In genomic region chr13:43560458-43561411, GRCm38 (mm10) we compare ENCODE assay signal across 8 mouse cellular contexts. TPM values are rescaled to one million over a fixed set of nuclear protein-coding genes. Genes with fewer than 3 reads are reported as not detected.
DNase-seq lines count a peak whose midpoint lies in the region; ATAC-seq lines count a peak whose summit lies in the region.

No protein-coding gene starts in this region.

- 14% methylated on average over 18 of the region's 18 CpGs for WGBS in forebrain, embryonic 12.5 days
- 13% methylated on average over 18 of the region's 18 CpGs for WGBS in hindbrain, embryonic 14.5 days
- 9% methylated on average over 18 of the region's 18 CpGs for WGBS in liver, embryonic 11.5 days

- peak overlapping the region; percentile 77 for H3K4me3 ChIP-seq in forebrain, embryonic 12.5 days (replicated peaks)
- peak overlapping the region; percentile 86 for H3K4me3 ChIP-seq in hindbrain, embryonic 14.5 days (replicated peaks; ENCODE audit: low read length)
- peak overlapping the region; percentile 84 for H3K4me3 ChIP-seq in liver, embryonic 11.5 days (ENCODE audit: low read depth, low read length)

- no peaks in the 10 kb centered on the region for H3K9me3 ChIP-seq in forebrain, embryonic 12.5 days
- H3K9me3 ChIP-seq in hindbrain, embryonic 14.5 days (ENCODE audit: control insufficient read depth, low read length) = no peaks in the 10 kb centered on the region
- no peaks in the 10 kb centered on the region for H3K9me3 ChIP-seq in liver, embryonic 11.5 days (ENCODE audit: control insufficient read depth, low read length)

- DNase-seq in A20 (ENCODE audit: low read depth, low spot score) (peak; percentile 48), R1 (ENCODE audit: low read depth, low spot score) (peak; percentile 70)
- DNase-seq in hindbrain, embryonic 14.5 days (ENCODE audit: low spot score) = no peak
- DNase-seq in liver, embryonic 11.5 days (ENCODE audit: low spot score) = no peak
- peak; percentile 33 for DNase-seq in neural tube, embryonic 10.5 days (ENCODE audit: extremely low spot score, low spot score)
- no peak for DNase-seq in urinary bladder, postnatal 36 days (ENCODE audit: low spot score in 2 of 2)
- no peak for DNase-seq in thymus, postnatal 4 days

- no peaks in the 10 kb centered on the region for H3K36me3 ChIP-seq in forebrain, embryonic 12.5 days (replicated peaks)
- H3K36me3 ChIP-seq in hindbrain, embryonic 14.5 days (replicated peaks; ENCODE audit: control insufficient read depth, insufficient read depth) = no peaks in the 10 kb centered on the region
- no peaks in the 10 kb centered on the region for H3K36me3 ChIP-seq in liver, embryonic 11.5 days (ENCODE audit: control insufficient read depth, insufficient read depth, low read length)

- H3K27ac ChIP-seq in forebrain, embryonic 12.5 days = peak overlapping the region; percentile 89; the same call in 1 of the 2 replicates
- H3K27ac ChIP-seq in hindbrain, embryonic 14.5 days = peak overlapping the region; percentile 85
- peak overlapping the region; percentile 33 for H3K27ac ChIP-seq in liver, embryonic 11.5 days (ENCODE audit: low read depth, low read length)

- H3K9ac ChIP-seq in forebrain, embryonic 12.5 days = peak overlapping the region; percentile 80
- H3K9ac ChIP-seq in hindbrain, embryonic 14.5 days = peak overlapping the region; percentile 80
- H3K9ac ChIP-seq in liver, embryonic 11.5 days (ENCODE audit: low read depth, low read length) = peak overlapping the region; percentile 70

- peaks cover 12% of the 10 kb centered on the region; the same call in 1 of the 2 replicates for H3K27me3 ChIP-seq in forebrain, embryonic 12.5 days
- H3K27me3 ChIP-seq in hindbrain, embryonic 14.5 days (ENCODE audit: control insufficient read depth, insufficient read depth, low read length) = no peaks in the 10 kb centered on the region
- no peaks in the 10 kb centered on the region for H3K27me3 ChIP-seq in liver, embryonic 11.5 days (replicated peaks; ENCODE audit: control insufficient read depth, insufficient read depth, low read length)

- peaks cover 26% of the 10 kb centered on the region for H3K4me1 ChIP-seq in forebrain, embryonic 12.5 days
- H3K4me1 ChIP-seq in hindbrain, embryonic 14.5 days (replicated peaks; ENCODE audit: control insufficient read depth, insufficient read depth, low read length) = peaks cover 8% of the 10 kb centered on the region
- H3K4me1 ChIP-seq in liver, embryonic 11.5 days (replicated peaks; ENCODE audit: control insufficient read depth, insufficient read depth, low read length) = peaks cover 9% of the 10 kb centered on the region

- 0 out of 2 replicates have a peak, but pooled peaks have one; percentile 5 for ATAC-seq in forebrain, embryonic 12.5 days (ENCODE audit: low FRiP score)
- ATAC-seq in hindbrain, embryonic 14.5 days (ENCODE audit: low FRiP score) = no peak
- ATAC-seq in liver, embryonic 11.5 days (replicated peaks; ENCODE audit: low FRiP score) = no peak

- peak overlapping the region; percentile 96 for H3K4me2 ChIP-seq in forebrain, embryonic 12.5 days
- H3K4me2 ChIP-seq in hindbrain, embryonic 14.5 days (replicated peaks) = peak overlapping the region; percentile 95
- peak overlapping the region; percentile 98 for H3K4me2 ChIP-seq in liver, embryonic 11.5 days

RNA-seq across cellular contexts. Expression of gene Mcur1, which starts 0.7 kb away (rescaled TPM):
- 11.7 and 11.8 TPM in 2 replicates for polyA plus RNA-seq in forebrain, embryonic 12.5 days (2016; fragmentation: Nextera tagmentation; extraction: Ambion mirVana)
- 8.6 and 9.5 TPM in 2 replicates for polyA plus RNA-seq in hindbrain, embryonic 14.5 days (2014; fragmentation: Nextera tagmentation; extraction: Ambion mirVana)
- polyA plus RNA-seq in liver, embryonic 11.5 days (2014; fragmentation: Nextera tagmentation; extraction: Ambion mirVana) = 12.0 and 12.7 TPM in 2 replicates

RNA-seq across cellular contexts. Expression of gene Rnf182, which starts 54.8 kb away (rescaled TPM):
- polyA plus RNA-seq in forebrain, embryonic 12.5 days (2016; fragmentation: Nextera tagmentation; extraction: Ambion mirVana) = 17.0 and 18.7 TPM in 2 replicates
- 35.6 and 35.8 TPM in 2 replicates for polyA plus RNA-seq in hindbrain, embryonic 14.5 days (2014; fragmentation: Nextera tagmentation; extraction: Ambion mirVana)
- 0.45 and 1.3 TPM in 2 replicates for polyA plus RNA-seq in liver, embryonic 11.5 days (2014; fragmentation: Nextera tagmentation; extraction: Ambion mirVana)

Comparison
In these comparisons a context has a peak if more than half of its experiments do, and no peak if none do; other contexts are left out.
1. DNase-seq: peak in A20 (single experiment), R1 (single experiment) and neural tube, embryonic 10.5 days (single experiment); none in hindbrain, embryonic 14.5 days (single experiment), liver, embryonic 11.5 days (single experiment), urinary bladder, postnatal 36 days (0 of 2) and thymus, postnatal 4 days (single experiment).
2. H3K27ac ChIP-seq: peak in every context shown above with its lines; median percentile 89 in forebrain, embryonic 12.5 days; 85 in hindbrain, embryonic 14.5 days; 33 in liver, embryonic 11.5 days.
3. Peak in every context shown above with its lines, with median percentiles within 50 percentile points of each other: H3K4me2 ChIP-seq, H3K4me3 ChIP-seq and H3K9ac ChIP-seq.